19 mouse cellular contexts compared by ENCODE assay signal in genomic region chr17:12131581-12131980, GRCm38 (mm10). TPM values are rescaled to one million over a fixed set of nuclear protein-coding genes. Genes with fewer than 3 reads are reported as not detected.
DNase-seq lines count a peak whose midpoint lies in the region; ATAC-seq and TF ChIP-seq lines count a peak whose summit lies in the region.
"Had no signal": no experiment of that assay in that cellular context is flagged by ENCODE, and none has a peak within 500 bp of the region (broad histone marks: within the 10 kb centered on the region; RNA-seq: fewer than 3 reads in every experiment).

No protein-coding gene starts in this region.

- no peak overlapping the region for H3K4me3 ChIP-seq in cerebellum, adult 2 months (replicated peaks; ENCODE audit: insufficient read depth, low read depth, low read length)
- no peak overlapping the region for H3K4me3 ChIP-seq in liver, embryonic 12.5 days
- H3K4me3 ChIP-seq: embryonic facial prominence, embryonic 15.5 days; erythroblast, embryonic 14.5 days; forebrain, embryonic 10.5 days; hindbrain, embryonic 13.5 days had no signal

- ATAC-seq in liver, embryonic 12.5 days: no peak
- ATAC-seq: CD4-positive, CD25-positive, alpha-beta regulatory T cell, adult 4 months; forebrain, embryonic 14.5 days; hindbrain, postnatal 0 days had no signal

- TF ChIP-seq POLR2A in cerebellum, adult 2 months (IDR thresholded peaks at IDR 0.05; ENCODE audit: borderline replicate concordance, insufficient read depth, low read length): no peak

- H3K4me1 ChIP-seq in cerebellum, adult 2 months (ENCODE audit: control insufficient read depth, insufficient read depth, low read length): peaks cover 17% of the 10 kb centered on the region; the same call in 1 of the 2 replicates
- H3K4me1 ChIP-seq in liver, embryonic 12.5 days: peaks cover 36% of the 10 kb centered on the region
- H3K4me1 ChIP-seq: embryonic facial prominence, embryonic 15.5 days had no signal

- WGBS in cerebellum, adult 2 months: 38% methylated on average over 7 of the region's 7 CpGs
- WGBS in liver, embryonic 12.5 days (ENCODE audit: insufficient replicate concordance): 88% methylated on average over 7 of the region's 7 CpGs

- no peak overlapping the region for H3K4me2 ChIP-seq in liver, embryonic 12.5 days
- H3K4me2 ChIP-seq: embryonic facial prominence, embryonic 15.5 days; hindbrain, embryonic 13.5 days had no signal

- peaks cover 91% of the 10 kb centered on the region for H3K36me3 ChIP-seq in liver, embryonic 12.5 days

- H3K9ac ChIP-seq in liver, embryonic 12.5 days: peak overlapping the region; percentile 35; the same call in 1 of the 2 replicates
- H3K9ac ChIP-seq: embryonic facial prominence, embryonic 15.5 days; hindbrain, embryonic 13.5 days had no signal

- intact Hi-C loops in heart, postnatal 36 days (cut with DNase I): no loop called here

- no peak overlapping the region for H3K27ac ChIP-seq in cerebellum, adult 2 months (ENCODE audit: insufficient read depth, low read length)
- H3K27ac ChIP-seq in liver, embryonic 12.5 days: no peak overlapping the region
- H3K27ac ChIP-seq: embryonic facial prominence, embryonic 15.5 days; forebrain, embryonic 10.5 days; hindbrain, embryonic 13.5 days; hindbrain, postnatal 0 days had no signal

- H3K9me3 ChIP-seq in liver, embryonic 12.5 days (replicated peaks): no peaks in the 10 kb centered on the region
- H3K9me3 ChIP-seq: embryonic facial prominence, embryonic 15.5 days; forebrain, embryonic 10.5 days; G1E; hindbrain, embryonic 13.5 days had no signal

- DNase-seq in adrenal gland, adult (ENCODE audit: inconsistent age in 2 of 2, low spot score in 1 of 2): peak; percentile 48 to 69
- DNase-seq in adrenal gland, postnatal 25 days: no peak
- peak; percentile 39 to 77 for DNase-seq in cerebellum, adult 2 months
- DNase-seq in cerebellum, postnatal 10 days: no peak
- DNase-seq in liver: no peak
- no peak for DNase-seq in heart, postnatal 36 days
- DNase-seq: B cell, adult 2 months; embryo, embryonic 11 days; gastrocnemius, postnatal 36 days; heart, postnatal 10 days had no signal

- H3K27me3 ChIP-seq in cerebellum, adult 2 months (ENCODE audit: control insufficient read depth, insufficient read depth, low read length): no peaks in the 10 kb centered on the region
- no peaks in the 10 kb centered on the region for H3K27me3 ChIP-seq in liver, embryonic 12.5 days (replicated peaks)
- H3K27me3 ChIP-seq: embryonic facial prominence, embryonic 15.5 days; hindbrain, embryonic 13.5 days had no signal

- TF ChIP-seq CTCF in cerebellum, adult 2 months (IDR thresholded peaks at IDR 0.05; ENCODE audit: borderline replicate concordance, insufficient read depth, low read depth, low read length): no peak

RNA-seq across cellular contexts. Expression of gene Agpat4, which starts 13.1 kb away (rescaled TPM):
- total RNA-seq in adrenal gland, postnatal 25 days (2021): 29.8 and 34.1 TPM in 2 replicates
- 42.8 and 50.1 TPM in 2 replicates for polyA plus RNA-seq in cerebellum, adult 2 months (2012; rRNA removed)
- 31.6 and 35.2 TPM in 2 replicates for polyA plus RNA-seq in liver, embryonic 12.5 days (2016; fragmentation: Nextera tagmentation; extraction: Ambion mirVana)
- 1 to 10 TPM; 3.8 to 5.1 TPM for total RNA-seq in heart, postnatal 36 days (2021)

Comparison
In these comparisons a context has a peak if more than half of its experiments do, and no peak if none do; other contexts are left out.
1. DNase-seq: peak in adrenal gland, adult (2 of 2) and cerebellum, adult 2 months (2 of 2); none in adrenal gland, postnatal 25 days (single experiment), cerebellum, postnatal 10 days (0 of 2), liver (single experiment) and heart, postnatal 36 days (0 of 2).